Mouse (Mus musculus): Measurements from ENCODE around the gene Vps13a. TPM values are rescaled to one million over a fixed set of nuclear protein-coding genes. Genes with fewer than 3 reads are reported as not detected.
"Not testable (repeated sequence)": the region's sequence is repeated elsewhere in the genome, so short reads cannot be mapped to it uniquely, and the experiment has no call there.

Gene Vps13a
- total and polyA plus RNA-seq, 3 experiments, result 3.2 to 34.9 (median 31.4) TPM

- H3K9ac ChIP-seq (ENCODE audit: low read depth, low read length), result no peak overlapping the region
- H3K27ac ChIP-seq, result no peak overlapping the region
- WGBS, result 84% methylated on average over 6 of the region's 6 CpGs
- no peak overlapping the region for H3K4me3 ChIP-seq
- H3K79me2 ChIP-seq (replicated peaks; ENCODE audit: control insufficient read depth, insufficient read depth, low read length), result peaks cover 4% of the 10 kb centered on the region; the same call in 1 of the 2 replicates
- no peaks in the 10 kb centered on the region for H3K36me3 ChIP-seq (ENCODE audit: control insufficient read depth, insufficient read depth, low read length)
- no peak for DNase-seq
- intact Hi-C loops (cut with DNase I), result no loop called here
- TF ChIP-seq EP300 (IDR thresholded peaks at IDR 0.05; ENCODE audit: insufficient read depth, low read depth, low read length) (no peak), CTCF (IDR thresholded peaks at IDR 0.05) (no peak), POLR2A (IDR thresholded peaks at IDR 0.05; ENCODE audit: insufficient read depth, low read depth, low read length) (no peak)
- H3K27me3 ChIP-seq (ENCODE audit: control insufficient read depth, insufficient read depth, low read length), result no peaks in the 10 kb centered on the region
- H3K4me1 ChIP-seq (ENCODE audit: control insufficient read depth, insufficient read depth, low read length), result no peaks in the 10 kb centered on the region; the same call in none of the 2 replicates
These were observed 2.2 kb downstream of the Vps13a start for GRCm38 (mm10) chr19:16778578-16778977.

DNA sequence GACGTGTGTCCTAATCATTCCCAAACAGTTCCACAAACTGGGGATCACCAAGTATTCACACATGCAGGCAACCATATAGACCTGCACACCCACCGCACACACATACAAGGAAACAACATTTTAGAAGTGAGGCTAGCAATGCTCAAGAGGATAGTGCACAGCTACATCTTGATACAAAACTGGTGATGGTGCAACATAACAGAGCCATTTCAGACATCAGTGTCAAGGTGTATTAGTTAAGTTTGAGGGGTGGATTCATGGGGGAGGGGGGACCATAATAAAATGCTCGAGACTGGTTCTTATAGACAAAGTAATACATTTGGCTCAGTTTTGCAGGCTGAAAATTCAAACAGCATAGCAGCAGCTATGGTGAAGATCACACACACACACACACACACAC is 2.8 kb downstream of the Vps13a start:
- intact Hi-C loops (cut with DNase I), result no loop called here
- DNase-seq, result no peak
- TF ChIP-seq CTCF (IDR thresholded peaks at IDR 0.05), result no peak
- H3K4me1 ChIP-seq (ENCODE audit: control insufficient read depth, insufficient read depth, low read length), result no peaks in the 10 kb centered on the region; the same call in none of the 2 replicates
- H3K79me2 ChIP-seq (replicated peaks; ENCODE audit: control insufficient read depth, insufficient read depth, low read length), result peaks cover 4% of the 10 kb centered on the region; the same call in 1 of the 2 replicates
- no peaks in the 10 kb centered on the region for H3K36me3 ChIP-seq (ENCODE audit: control insufficient read depth, insufficient read depth, low read length)
- 78% methylated on average over 3 of the region's 3 CpGs for WGBS
- no peaks in the 10 kb centered on the region for H3K27me3 ChIP-seq (ENCODE audit: control insufficient read depth, insufficient read depth, low read length)
- no peak overlapping the region for H3K4me3 ChIP-seq
- no peak overlapping the region for H3K9ac ChIP-seq (ENCODE audit: low read depth, low read length)
- H3K27ac ChIP-seq, result no peak overlapping the region

GRCm38 (mm10) chr19:16777391-16777790 is 3.3 kb downstream of the Vps13a start:
- H3K79me2 ChIP-seq (replicated peaks; ENCODE audit: control insufficient read depth, insufficient read depth, low read length); DNase-seq; H3K27ac ChIP-seq; intact Hi-C loops (cut with DNase I); H3K36me3 ChIP-seq (ENCODE audit: control insufficient read depth, insufficient read depth, low read length); H3K27me3 ChIP-seq (ENCODE audit: control insufficient read depth, insufficient read depth, low read length); H3K4me1 ChIP-seq (ENCODE audit: control insufficient read depth, insufficient read depth, low read length); H3K4me3 ChIP-seq; H3K9ac ChIP-seq (ENCODE audit: low read depth, low read length): not testable (repeated sequence)

DNA sequence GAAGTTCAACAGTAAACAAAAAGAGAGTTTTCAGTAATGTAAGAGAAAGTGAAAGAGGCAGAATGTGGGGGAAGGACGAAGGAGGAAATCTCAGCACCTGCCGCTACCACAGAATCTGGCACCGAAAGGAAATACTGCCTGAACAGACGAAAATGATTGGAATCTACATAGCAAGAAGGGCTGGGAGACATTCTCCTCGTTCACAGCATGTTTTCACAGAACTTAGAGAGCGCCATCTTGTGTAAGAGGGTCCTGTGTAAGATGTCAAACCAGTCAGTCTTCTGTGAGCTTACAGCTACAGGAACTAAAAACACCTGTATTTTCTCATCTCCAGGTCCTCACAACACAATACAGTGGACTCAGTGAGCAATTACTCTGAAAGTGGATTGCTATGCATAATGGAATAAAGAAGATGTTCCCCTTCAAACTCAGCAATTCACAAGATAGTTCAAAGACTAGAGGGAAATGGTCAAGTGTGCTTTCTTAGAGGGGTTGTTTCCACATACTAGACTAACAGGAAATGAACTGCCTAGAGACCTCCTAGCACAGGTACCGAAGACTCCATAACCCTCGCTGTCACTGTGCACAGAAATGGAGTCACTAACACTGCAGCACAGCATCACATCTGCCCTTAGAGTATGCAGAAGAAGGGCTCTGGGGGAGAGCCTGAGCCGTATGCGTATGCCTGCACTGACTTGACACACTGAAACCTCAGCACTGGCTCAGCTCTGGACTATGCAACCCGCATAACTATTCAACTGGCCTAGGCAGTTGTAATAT is 7.3 kb downstream of the Vps13a start:
- H3K27me3 ChIP-seq (ENCODE audit: control insufficient read depth, insufficient read depth, low read length), result no peaks in the 10 kb centered on the region
- H3K36me3 ChIP-seq (ENCODE audit: control insufficient read depth, insufficient read depth, low read length), result no peaks in the 10 kb centered on the region
- H3K27ac ChIP-seq, result no peak overlapping the region
- intact Hi-C loops (cut with DNase I), result no loop called here
- no peak for DNase-seq
- no peak overlapping the region for H3K4me3 ChIP-seq
- WGBS, result 52% methylated on average over 11 of the region's 11 CpGs
- H3K4me1 ChIP-seq (ENCODE audit: control insufficient read depth, insufficient read depth, low read length), result no peaks in the 10 kb centered on the region; the same call in none of the 2 replicates
- peaks cover 4% of the 10 kb centered on the region; the same call in 1 of the 2 replicates for H3K79me2 ChIP-seq (replicated peaks; ENCODE audit: control insufficient read depth, insufficient read depth, low read length)
- no peak for TF ChIP-seq POLR2A (IDR thresholded peaks at IDR 0.05; ENCODE audit: insufficient read depth, low read depth, low read length)
- no peak for TF ChIP-seq EP300 (IDR thresholded peaks at IDR 0.05; ENCODE audit: insufficient read depth, low read depth, low read length)
- TF ChIP-seq CTCF (IDR thresholded peaks at IDR 0.05), result no peak
- H3K9ac ChIP-seq (ENCODE audit: low read depth, low read length), result no peak overlapping the region

DNA sequence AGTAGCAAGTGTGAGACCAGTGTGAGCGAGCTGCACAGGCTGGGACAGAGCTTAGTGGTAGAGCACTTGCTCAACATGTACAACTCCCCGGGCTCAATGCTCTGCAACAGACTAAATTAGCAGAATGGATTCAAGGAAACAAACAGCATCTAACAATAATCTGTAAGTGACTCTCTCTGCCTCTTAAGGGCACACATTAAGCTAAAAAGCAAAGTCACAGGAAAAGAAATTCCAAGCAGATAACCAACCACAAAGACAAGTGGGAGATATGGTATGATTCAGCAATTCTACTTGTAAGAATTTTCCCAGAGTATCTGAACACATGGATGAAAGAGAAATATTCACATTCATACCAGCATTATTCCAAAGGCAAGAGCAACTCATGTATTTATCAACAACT is 13.3 kb downstream of the Vps13a start:
- Histone ChIP-seq H3K9ac (ENCODE audit: low read depth, low read length) (no peak overlapping the region), H3K36me3 (ENCODE audit: control insufficient read depth, insufficient read depth, low read length) (no peaks in the 10 kb centered on the region), H3K4me1 (ENCODE audit: control insufficient read depth, insufficient read depth, low read length) (peaks cover 2% of the 10 kb centered on the region), H3K79me2 (replicated peaks; ENCODE audit: control insufficient read depth, insufficient read depth, low read length) (no peaks in the 10 kb centered on the region; the same call in 1 of the 2 replicates), H3K27ac (no peak overlapping the region), H3K4me3 (no peak overlapping the region), H3K27me3 (ENCODE audit: control insufficient read depth, insufficient read depth, low read length) (no peaks in the 10 kb centered on the region)
- intact Hi-C loops (cut with DNase I), result no loop called here
- no peak for TF ChIP-seq POLR2A (IDR thresholded peaks at IDR 0.05; ENCODE audit: insufficient read depth, low read depth, low read length)
- no peak for TF ChIP-seq CTCF (IDR thresholded peaks at IDR 0.05)
- TF ChIP-seq EP300 (IDR thresholded peaks at IDR 0.05; ENCODE audit: insufficient read depth, low read depth, low read length), result no peak
- no peak for DNase-seq
- 70% methylated on average over 2 of the region's 2 CpGs for WGBS

DNA sequence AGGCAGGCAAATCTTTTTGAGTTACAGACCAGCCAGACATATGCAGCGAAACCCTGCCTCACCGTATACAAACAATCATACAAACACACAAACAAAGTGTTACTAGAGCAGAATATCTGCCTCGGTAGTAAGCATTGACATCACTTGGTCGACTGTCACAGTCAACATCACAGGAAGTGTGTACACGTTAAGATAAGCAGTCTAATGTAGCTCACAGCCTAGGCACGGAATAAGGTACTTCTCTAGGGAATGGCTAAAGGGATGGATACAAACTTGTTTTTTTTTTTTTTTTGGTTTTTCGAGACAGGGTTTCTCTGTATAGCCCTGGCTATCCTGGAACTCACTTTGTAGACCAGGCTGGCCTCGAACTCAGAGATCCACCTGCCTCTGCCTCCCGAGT is 23.3 kb downstream of the Vps13a start:
- H3K79me2 ChIP-seq (replicated peaks; ENCODE audit: control insufficient read depth, insufficient read depth, low read length); H3K9ac ChIP-seq (ENCODE audit: low read depth, low read length); H3K36me3 ChIP-seq (ENCODE audit: control insufficient read depth, insufficient read depth, low read length); H3K27me3 ChIP-seq (ENCODE audit: control insufficient read depth, insufficient read depth, low read length); H3K27ac ChIP-seq; DNase-seq; H3K4me1 ChIP-seq (ENCODE audit: control insufficient read depth, insufficient read depth, low read length); H3K4me3 ChIP-seq: not testable (repeated sequence)
- 87% methylated on average over 9 of the region's 9 CpGs for WGBS
- intact Hi-C loops (cut with DNase I), result loop anchor here (2.0 kb wide), 1 partner anchor 27 kb away; no protein-coding TSS in a partner anchor

Measured in heart, adult 2 months (tissue).